Mouse (Mus musculus): ENCODE results near the gene Ica1. TPM values are rescaled to one million over a fixed set of nuclear protein-coding genes. Genes with fewer than 3 reads are reported as not detected.

Ica1 gene
- total and polyA plus RNA-seq, 3 experiments = 0.36 TPM; not detected in 2

DNA sequence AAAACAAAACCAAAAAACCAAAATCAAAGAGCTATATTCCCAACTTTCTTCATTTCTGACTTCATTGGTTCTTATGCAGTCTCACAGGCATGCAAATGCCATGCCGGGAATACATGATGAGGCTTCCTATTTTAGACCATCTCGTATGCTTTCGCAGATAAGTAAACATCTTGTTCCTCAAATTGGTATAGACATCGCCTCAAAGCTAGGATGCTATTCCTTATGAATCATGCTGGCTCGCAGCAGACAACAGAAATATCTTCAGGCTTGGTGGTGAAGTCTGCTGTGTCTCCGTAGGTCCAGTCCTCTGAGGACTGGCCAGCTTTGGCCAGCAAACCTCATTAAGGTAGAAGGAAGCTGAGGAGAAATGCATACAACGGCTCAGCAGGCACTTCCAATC, 60.3 kb downstream of the Ica1 start:
- H3K4me3 ChIP-seq (ENCODE audit: control insufficient read depth in 1 of 2, insufficient read depth in 1 of 2, low read depth in 2 of 2, low read length in 2 of 2) = no peak overlapping the region
- DNase-seq (ENCODE audit: low read depth, low spot score) = no peak
- H3K4me1 ChIP-seq (ENCODE audit: control insufficient read depth in 1 of 2, insufficient read depth in 2 of 2, low read length in 2 of 2) = no peaks in the 10 kb centered on the region
- H3K9ac ChIP-seq (ENCODE audit: control insufficient read depth, low read depth, low read length, poor library complexity, severe bottlenecking) = no peak overlapping the region
- H3K36me3 ChIP-seq (ENCODE audit: control insufficient read depth in 1 of 2, insufficient read depth in 2 of 2, low read length in 2 of 2) = no peaks in the 10 kb centered on the region
- no peaks in the 10 kb centered on the region for H3K9me3 ChIP-seq (replicated peaks; ENCODE audit: insufficient read depth, low read length)
- H3K27ac ChIP-seq (ENCODE audit: control insufficient read depth, low read depth, low read length) = no peak overlapping the region
- TF ChIP-seq SMC3 (IDR thresholded peaks at IDR 0.05; ENCODE audit: low read depth, low read length) (no peak), RCOR1 (IDR thresholded peaks at IDR 0.05; ENCODE audit: low read depth, low read length) (no peak), ETS1 (IDR thresholded peaks at IDR 0.05; ENCODE audit: low read depth, low read length) (no peak), MAZ (IDR thresholded peaks at IDR 0.05; ENCODE audit: low read depth, low read length) (no peak), MYB (IDR thresholded peaks at IDR 0.05; ENCODE audit: low read depth, low read length) (no peak)
- no peaks in the 10 kb centered on the region; a peak in 1 of 4 replicates for H3K27me3 ChIP-seq (ENCODE audit: control insufficient read depth in 1 of 2, insufficient read depth in 2 of 2, low read length in 2 of 2)
- no peaks in the 10 kb centered on the region for H3K79me2 ChIP-seq (ENCODE audit: control insufficient read depth, insufficient read depth, low read length, poor library complexity)

DNA sequence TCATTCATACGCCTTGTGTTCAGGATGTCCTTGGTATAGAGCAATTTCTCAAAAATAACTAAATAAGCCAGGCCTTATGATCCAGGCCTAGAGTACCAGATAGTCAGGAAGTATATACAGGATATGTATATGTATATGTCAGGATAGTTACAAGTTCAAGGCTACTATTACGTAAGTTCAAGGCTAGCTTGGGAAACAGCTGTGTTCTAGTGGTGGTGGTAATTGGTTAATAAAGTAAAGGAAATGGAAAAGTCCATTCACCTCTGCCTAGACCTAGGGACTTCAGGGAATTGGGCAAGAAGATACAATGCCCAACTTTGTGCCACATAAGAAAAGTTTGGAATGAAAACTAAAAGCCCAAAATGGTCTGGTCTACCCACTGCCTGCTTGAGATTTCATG, 61.7 kb downstream of the Ica1 start:
- no peaks in the 10 kb centered on the region; a peak in 1 of 4 replicates for H3K27me3 ChIP-seq (ENCODE audit: control insufficient read depth in 1 of 2, insufficient read depth in 2 of 2, low read length in 2 of 2)
- H3K79me2 ChIP-seq (ENCODE audit: control insufficient read depth, insufficient read depth, low read length, poor library complexity) = no peaks in the 10 kb centered on the region
- H3K36me3 ChIP-seq (ENCODE audit: control insufficient read depth in 1 of 2, insufficient read depth in 2 of 2, low read length in 2 of 2) = no peaks in the 10 kb centered on the region
- H3K9me3 ChIP-seq (replicated peaks; ENCODE audit: insufficient read depth, low read length) = no peaks in the 10 kb centered on the region
- H3K4me1 ChIP-seq (ENCODE audit: control insufficient read depth in 1 of 2, insufficient read depth in 2 of 2, low read length in 2 of 2) = no peaks in the 10 kb centered on the region
- no peak overlapping the region for H3K9ac ChIP-seq (ENCODE audit: control insufficient read depth, low read depth, low read length, poor library complexity, severe bottlenecking)
- H3K27ac ChIP-seq (ENCODE audit: control insufficient read depth, low read depth, low read length) = no peak overlapping the region
- H3K4me3 ChIP-seq (ENCODE audit: control insufficient read depth in 1 of 2, insufficient read depth in 1 of 2, low read depth in 2 of 2, low read length in 2 of 2) = no peak overlapping the region
- no peak for DNase-seq (ENCODE audit: low read depth, low spot score)
- no peak for TF ChIP-seq HCFC1 (IDR thresholded peaks at IDR 0.05; ENCODE audit: low read depth, low read length)
- TF ChIP-seq MYC (IDR thresholded peaks at IDR 0.05; ENCODE audit: low read depth, low read length) = no peak
- TF ChIP-seq POLR2A (IDR thresholded peaks at IDR 0.05; ENCODE audit: control insufficient read depth in 1 of 2, insufficient read depth in 1 of 2, low read depth in 1 of 2, low read length in 2 of 2, poor library complexity in 1 of 2) = no peak
- TF ChIP-seq GATA1 (IDR thresholded peaks at IDR 0.05; ENCODE audit: low read depth, low read length) = no peak

DNA sequence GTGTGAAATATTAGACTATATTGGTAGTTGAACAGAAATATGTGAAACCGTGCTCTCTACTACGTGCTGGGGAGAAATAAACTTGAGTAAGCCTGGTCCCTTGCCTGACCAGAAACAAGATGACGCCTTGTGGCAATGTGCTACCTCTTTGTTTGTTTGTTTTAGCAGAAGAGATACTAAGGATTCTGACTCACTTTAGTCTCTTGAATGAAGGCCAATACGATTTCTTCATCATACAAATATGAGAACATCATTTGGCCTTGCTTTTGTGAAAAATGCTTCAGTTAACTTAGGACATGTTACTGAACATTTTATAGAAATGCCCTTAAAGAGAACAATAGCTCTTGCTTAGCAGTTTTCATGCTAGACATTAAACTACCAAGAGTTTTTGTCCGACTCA, 67.0 kb downstream of the Ica1 start:
- no peaks in the 10 kb centered on the region for H3K9me3 ChIP-seq (replicated peaks; ENCODE audit: insufficient read depth, low read length)
- H3K4me1 ChIP-seq (ENCODE audit: control insufficient read depth in 1 of 2, insufficient read depth in 2 of 2, low read length in 2 of 2) = no peaks in the 10 kb centered on the region
- no peak overlapping the region for H3K4me3 ChIP-seq (ENCODE audit: control insufficient read depth in 1 of 2, insufficient read depth in 1 of 2, low read depth in 2 of 2, low read length in 2 of 2)
- H3K36me3 ChIP-seq (ENCODE audit: control insufficient read depth in 1 of 2, insufficient read depth in 2 of 2, low read length in 2 of 2) = no peaks in the 10 kb centered on the region
- no peak for DNase-seq (ENCODE audit: low read depth, low spot score)
- no peaks in the 10 kb centered on the region for H3K79me2 ChIP-seq (ENCODE audit: control insufficient read depth, insufficient read depth, low read length, poor library complexity)
- TF ChIP-seq MAFK (IDR thresholded peaks at IDR 0.05; ENCODE audit: borderline replicate concordance, low read depth, low read length) (no peak), MEF2A (IDR thresholded peaks at IDR 0.05; ENCODE audit: extremely low read depth, insufficient replicate concordance, low read depth, low read length, poor library complexity, severe bottlenecking) (no peak)
- H3K27me3 ChIP-seq (ENCODE audit: control insufficient read depth in 1 of 2, insufficient read depth in 2 of 2, low read length in 2 of 2) = no peaks in the 10 kb centered on the region
- no peak overlapping the region for H3K9ac ChIP-seq (ENCODE audit: control insufficient read depth, low read depth, low read length, poor library complexity, severe bottlenecking)
- no peak overlapping the region for H3K27ac ChIP-seq (ENCODE audit: control insufficient read depth, low read depth, low read length)
